Comparison of ENCODE assay signal across 9 mouse cellular contexts in genomic region chr10:78067226-78067625, GRCm38 (mm10). TPM values are rescaled to one million over a fixed set of nuclear protein-coding genes. Genes with fewer than 3 reads are reported as not detected.
DNase-seq lines count a peak whose midpoint lies in the region; ATAC-seq and TF ChIP-seq lines count a peak whose summit lies in the region.
"Had no signal": no experiment of that assay in that cellular context is flagged by ENCODE, and none has a peak within 500 bp of the region (broad histone marks: within the 10 kb centered on the region; RNA-seq: fewer than 3 reads in every experiment).

No protein-coding gene starts in this region.

- H3K4me3 ChIP-seq in embryonic facial prominence, embryonic 11.5 days (ENCODE audit: low read depth, low read length), result no peak overlapping the region
- no peak overlapping the region for H3K4me3 ChIP-seq in left cerebral cortex, adult 2 months

- intact Hi-C loops in left cerebral cortex, postnatal 4 days (cut with DNase I), result no loop called here
- intact Hi-C loops in left cerebral cortex, adult 2 months (cut with DNase I), result no loop called here

- no peaks in the 10 kb centered on the region for H3K9me3 ChIP-seq in embryonic facial prominence, embryonic 11.5 days (replicated peaks; ENCODE audit: control insufficient read depth, low read length)

- no peak overlapping the region for H3K4me2 ChIP-seq in embryonic facial prominence, embryonic 11.5 days (ENCODE audit: low read depth, low read length)

- DNase-seq in left cerebral cortex, postnatal 4 days, result peak; percentile 32
- DNase-seq in left cerebral cortex, adult 8-10 months (ENCODE audit: low spot score in 2 of 2), result no peak
- peak; percentile 70 for DNase-seq in ES-CJ7 (ENCODE audit: low read depth, low spot score)
- peak; percentile 10 for DNase-seq in embryonic facial prominence, embryonic 11.5 days (ENCODE audit: low spot score)
- peak; percentile 44 to 58 for DNase-seq in lung, postnatal 4 days
- no peak for DNase-seq in cerebellum, postnatal 4 days (ENCODE audit: low spot score in 2 of 2)
- DNase-seq in left cerebral cortex, adult 9 months (ENCODE audit: low spot score in 2 of 2), result no peak
- DNase-seq in left cerebral cortex, adult 2 months (ENCODE audit: extremely low spot score in 1 of 2, low spot score in 2 of 2), result no peak

- no peak overlapping the region for H3K27ac ChIP-seq in embryonic facial prominence, embryonic 11.5 days (replicated peaks; ENCODE audit: low read depth, low read length)
- H3K27ac ChIP-seq in left cerebral cortex, adult 2 months, result no peak overlapping the region

- WGBS in embryonic facial prominence, embryonic 11.5 days, result 32% methylated on average over 4 of the region's 4 CpGs

- no peak; the same call in 1 of the 2 replicates for TF ChIP-seq CTCF in left cerebral cortex, adult 2 months (IDR thresholded peaks at IDR 0.05)

- no peaks in the 10 kb centered on the region for H3K36me3 ChIP-seq in embryonic facial prominence, embryonic 11.5 days (replicated peaks; ENCODE audit: control insufficient read depth, insufficient read depth, low read depth, low read length)

- no peaks in the 10 kb centered on the region for H3K27me3 ChIP-seq in embryonic facial prominence, embryonic 11.5 days (ENCODE audit: control insufficient read depth, insufficient read depth, low read length)

- ATAC-seq in embryonic facial prominence, embryonic 11.5 days (replicated peaks; ENCODE audit: insufficient number of reproducible peaks, low FRiP score, low TSS enrichment, low read depth), result no peak

- no peaks in the 10 kb centered on the region; the same call in 1 of the 2 replicates for H3K4me1 ChIP-seq in embryonic facial prominence, embryonic 11.5 days (ENCODE audit: control insufficient read depth, insufficient read depth, low read length)

- no peak overlapping the region for H3K9ac ChIP-seq in embryonic facial prominence, embryonic 11.5 days (replicated peaks; ENCODE audit: low read length)

RNA-seq across cellular contexts. Expression of gene Icosl, which starts 1.9 kb away (rescaled TPM):
- under 1 TPM; 0.85 to 0.98 TPM for total RNA-seq in left cerebral cortex, postnatal 4 days (2021)
- 1 to 10 TPM; 2.5 to 4.1 (median 3.7) TPM for total RNA-seq in left cerebral cortex, adult 8-10 months (2022)
- polyA plus RNA-seq in embryonic facial prominence, embryonic 11.5 days (2014; fragmentation: Nextera tagmentation; extraction: Ambion mirVana), result 2.1 and 2.4 TPM in 2 replicates
- total RNA-seq in left cerebral cortex, adult 2 months (2021), result 1 to 10 TPM; 3.5 to 3.6 TPM

RNA-seq across cellular contexts. Expression of gene Aire, which starts 23.8 kb away (rescaled TPM):
- total RNA-seq in left cerebral cortex, postnatal 4 days (2021), result under 1 TPM; 0.44 TPM
- under 1 TPM in 3 of 4 experiments, not detected in 1; 0.23 to 0.97 (median 0.37) TPM for total RNA-seq in left cerebral cortex, adult 8-10 months (2022)
- polyA plus RNA-seq in embryonic facial prominence, embryonic 11.5 days (2014; fragmentation: Nextera tagmentation; extraction: Ambion mirVana), result 0.11 TPM in 1 of 2 replicates, not detected in the other
- total RNA-seq in left cerebral cortex, adult 2 months (2021), result under 1 TPM in 1 of 2 experiments, not detected in 1; 0.56 TPM
- total RNA-seq: adrenal gland, postnatal 36 days had no signal

RNA-seq across cellular contexts. Expression of gene Dnmt3l, which starts 25.5 kb away (rescaled TPM):
- total RNA-seq in left cerebral cortex, postnatal 4 days (2021), result not detected
- total RNA-seq in left cerebral cortex, adult 8-10 months (2022), result 1 to 10 TPM in 1 of 4 experiments, under 1 TPM in 1, not detected in 2; 0.77 to 1.4 TPM
- 0.20 TPM in 1 of 2 replicates, not detected in the other for polyA plus RNA-seq in embryonic facial prominence, embryonic 11.5 days (2014; fragmentation: Nextera tagmentation; extraction: Ambion mirVana)
- total RNA-seq in left cerebral cortex, adult 2 months (2021), result under 1 TPM in 1 of 2 experiments, not detected in 1; 0.54 TPM

RNA-seq across cellular contexts. Expression of gene Pfkl, which starts 57.3 kb away (rescaled TPM):
- total RNA-seq in left cerebral cortex, postnatal 4 days (2021), result 10 to 100 TPM; 73.2 to 83.6 TPM
- 100 to 1,000 TPM; 149 to 184 (median 161) TPM for total RNA-seq in left cerebral cortex, adult 8-10 months (2022)
- polyA plus RNA-seq in embryonic facial prominence, embryonic 11.5 days (2014; fragmentation: Nextera tagmentation; extraction: Ambion mirVana), result 108 and 129 TPM in 2 replicates
- 100 to 1,000 TPM; 141 to 149 TPM for total RNA-seq in left cerebral cortex, adult 2 months (2021)

Comparison
In these comparisons a context has a peak if more than half of its experiments do, and no peak if none do; other contexts are left out.
1. DNase-seq: peak in left cerebral cortex, postnatal 4 days (single experiment), ES-CJ7 (single experiment), embryonic facial prominence, embryonic 11.5 days (single experiment) and lung, postnatal 4 days (2 of 2); none in left cerebral cortex, adult 8-10 months (0 of 2), cerebellum, postnatal 4 days (0 of 2), left cerebral cortex, adult 9 months (0 of 2) and left cerebral cortex, adult 2 months (0 of 2).